Mouse (Mus musculus) small intestine, adult 2 months (tissue): Measurements from ENCODE around the gene Chsy1. TPM values are rescaled to one million over a fixed set of nuclear protein-coding genes. Genes with fewer than 3 reads are reported as not detected.
"Not testable (repeated sequence)": the region's sequence is repeated elsewhere in the genome, so short reads cannot be mapped to it uniquely, and the experiment has no call there.

Experiments
- H3K27ac ChIP-seq: fragments of 200-500 bp; 2 replicates; pipeline ENCODE4 v1.5.1; 2012; ENCODE audit warnings: low read depth, low read length, control low read depth, inconsistent platforms; ENCODE audit not compliant: insufficient read depth
- H3K27me3 ChIP-seq: fragments of 200-500 bp; 2 replicates; pipeline ENCODE4 v1.6.1; 2012; ENCODE audit warnings: mild to moderate bottlenecking, moderate library complexity, low read length, inconsistent platforms; ENCODE audit not compliant: control insufficient read depth, insufficient read depth
- H3K36me3 ChIP-seq: fragments of 200-500 bp; 2 replicates; pipeline ENCODE4 v1.6.1; 2012; ENCODE audit warnings: mild to moderate bottlenecking, low read length, control low read depth, inconsistent platforms; ENCODE audit not compliant: control insufficient read depth, insufficient read depth
- H3K4me1 ChIP-seq: fragments of 200-500 bp; 2 replicates; pipeline ENCODE4 v1.6.1; 2012; ENCODE audit warnings: low read length, inconsistent platforms, mixed read lengths; ENCODE audit not compliant: control insufficient read depth, insufficient read depth, insufficient read length
- H3K4me3 ChIP-seq: fragments of 200-500 bp; 2 replicates; pipeline ENCODE4 v1.5.1; 2012; ENCODE audit warnings: low read depth, mild to moderate bottlenecking, control low read depth, inconsistent platforms, low read length, moderate library complexity
- CTCF ChIP-seq: fragments of 200-500 bp; IDR thresholded peaks from 2 replicates; pipeline ENCODE4 v1.5.1; 2012; ENCODE audit warnings: low read depth, mild to moderate bottlenecking, control low read depth, inconsistent platforms, low read length, moderate library complexity, mixed read lengths; ENCODE audit not compliant: insufficient replicate concordance, insufficient read length; ENCODE audit errors: extremely low read depth
- POLR2A ChIP-seq: fragments of 200-500 bp; IDR thresholded peaks from 2 replicates; pipeline ENCODE4 v1.6.1; 2012; ENCODE audit warnings: low read depth, mild to moderate bottlenecking, control low read depth, inconsistent platforms, low read length, moderate library complexity
- WGBS: fragments of 180-500 bp; shearing (Covaris S2); methylation state at CpG from one replicate; pipeline ENCODE4 v1.1.7; 2018; 5-methylcytosine and 5-hydroxymethylcytosine counted together
- polyA plus RNA-seq: library from polyadenylated mRNA; depleted of rRNA; stranded (reverse); fragments of >200 nt; gene quantifications from 2 replicates; pipeline ENCODE4 v1.2.3, GENCODE M21; 2012

Gene Chsy1
- polyA plus RNA-seq, 1 experiment: 1.4 TPM

GRCm38 (mm10) chr7:66182075-66182715, 72.9 kb downstream of the Chsy1 start:
- Histone ChIP-seq H3K27ac (no peak overlapping the region), H3K4me1 (no peaks in the 10 kb centered on the region), H3K36me3 (no peaks in the 10 kb centered on the region), H3K27me3 (no peaks in the 10 kb centered on the region), H3K4me3 (no peak overlapping the region)
- 85% methylated on average over 7 of the region's 7 CpGs for WGBS
- TF ChIP-seq POLR2A (no peak), CTCF (no peak)

DNA sequence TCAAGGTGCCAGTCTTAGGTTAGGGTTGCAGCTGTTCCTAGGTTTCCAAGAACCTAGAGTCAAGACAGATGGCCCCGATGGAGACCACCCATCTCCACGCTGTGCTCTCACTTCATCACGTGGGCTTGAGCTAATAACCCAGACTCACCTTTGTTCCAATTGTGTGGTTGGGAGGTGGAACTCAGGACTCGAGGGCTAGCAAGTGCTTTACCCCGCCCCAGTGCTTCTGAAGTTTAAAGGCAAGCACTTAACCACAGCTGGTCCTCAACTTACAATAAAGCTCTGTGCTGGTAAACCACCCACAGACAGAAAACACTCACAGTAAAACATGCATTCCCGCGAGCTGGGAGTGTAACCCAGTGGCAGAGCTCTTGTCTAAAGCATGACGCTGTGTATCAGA, 74.1 kb downstream of the Chsy1 start:
- Histone ChIP-seq H3K4me1 (no peaks in the 10 kb centered on the region), H3K27ac (no peak overlapping the region), H3K27me3 (no peaks in the 10 kb centered on the region), H3K4me3 (no peak overlapping the region), H3K36me3 (no peaks in the 10 kb centered on the region)
- TF ChIP-seq CTCF (no peak), POLR2A (no peak)
- 55% methylated on average over 8 of the region's 8 CpGs for WGBS

GRCm38 (mm10) chr7:66184026-66184425, 74.7 kb downstream of the Chsy1 start:
- H3K27me3 ChIP-seq: no peaks in the 10 kb centered on the region
- TF ChIP-seq CTCF (no peak), POLR2A (no peak)
- peak overlapping the region; percentile 26; the same call in 1 of the 2 replicates for H3K27ac ChIP-seq
- H3K36me3 ChIP-seq: no peaks in the 10 kb centered on the region
- H3K4me3 ChIP-seq: no peak overlapping the region
- no peaks in the 10 kb centered on the region for H3K4me1 ChIP-seq
- WGBS: 67% methylated on average over 4 of the region's 4 CpGs

- Histone ChIP-seq H3K27ac (no peak overlapping the region), H3K36me3 (no peaks in the 10 kb centered on the region), H3K27me3 (no peaks in the 10 kb centered on the region), H3K4me3 (no peak overlapping the region), H3K4me1 (no peaks in the 10 kb centered on the region)
- no peak for TF ChIP-seq CTCF
- TF ChIP-seq POLR2A: no peak
- WGBS: 78% methylated on average over 5 of the region's 5 CpGs
These were observed 76.1 kb downstream of the Chsy1 start for GRCm38 (mm10) chr7:66185370-66185769.

DNA sequence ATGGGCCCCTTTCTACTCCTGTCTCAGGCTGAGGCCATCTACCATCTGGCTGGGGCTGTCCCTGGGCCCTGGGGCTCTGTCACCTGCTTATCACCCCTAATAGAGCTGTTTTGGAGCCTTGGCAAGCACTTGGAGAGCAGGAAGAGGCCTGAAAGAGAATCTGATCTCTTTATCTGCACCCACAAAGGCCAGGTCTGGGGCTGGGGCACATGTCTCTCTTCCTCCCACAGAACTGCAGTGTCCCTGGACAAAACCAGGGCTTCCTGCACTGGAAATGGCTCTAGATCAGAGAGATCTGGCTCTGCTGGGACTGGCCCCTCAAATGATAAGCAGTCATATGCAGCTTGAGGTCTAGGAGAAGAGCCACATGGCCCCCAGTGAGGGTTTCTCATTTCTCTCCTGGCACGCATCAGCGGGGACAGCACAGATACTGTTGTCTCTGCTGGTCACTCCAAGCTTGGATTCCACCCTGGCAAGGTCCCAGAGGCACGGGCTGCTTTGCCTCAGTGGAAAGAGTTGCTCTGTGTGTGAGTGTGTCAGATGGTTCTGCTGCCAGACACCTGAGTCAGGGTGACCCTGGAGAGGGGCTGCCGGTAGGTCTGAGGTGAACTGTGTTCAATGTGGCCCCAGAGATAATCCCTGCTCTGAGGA, 78.4 kb downstream of the Chsy1 start:
- WGBS: 87% methylated on average over 4 of the region's 4 CpGs
- Histone ChIP-seq H3K4me1 (no peaks in the 10 kb centered on the region; the same call in 1 of the 2 replicates), H3K36me3 (no peaks in the 10 kb centered on the region), H3K27ac (no peak overlapping the region), H3K27me3 (no peaks in the 10 kb centered on the region), H3K4me3 (no peak overlapping the region)
- no peak for TF ChIP-seq CTCF
- TF ChIP-seq POLR2A: no peak

- not testable (repeated sequence) for H3K27me3 ChIP-seq, H3K27ac ChIP-seq, H3K4me1 ChIP-seq, H3K36me3 ChIP-seq, H3K4me3 ChIP-seq
- 85% methylated on average over 10 of the region's 10 CpGs for whole genome bisulfite sequencing
These were observed 81.1 kb downstream of the Chsy1 start for GRCm38 (mm10) chr7:66190385-66190784.

DNA sequence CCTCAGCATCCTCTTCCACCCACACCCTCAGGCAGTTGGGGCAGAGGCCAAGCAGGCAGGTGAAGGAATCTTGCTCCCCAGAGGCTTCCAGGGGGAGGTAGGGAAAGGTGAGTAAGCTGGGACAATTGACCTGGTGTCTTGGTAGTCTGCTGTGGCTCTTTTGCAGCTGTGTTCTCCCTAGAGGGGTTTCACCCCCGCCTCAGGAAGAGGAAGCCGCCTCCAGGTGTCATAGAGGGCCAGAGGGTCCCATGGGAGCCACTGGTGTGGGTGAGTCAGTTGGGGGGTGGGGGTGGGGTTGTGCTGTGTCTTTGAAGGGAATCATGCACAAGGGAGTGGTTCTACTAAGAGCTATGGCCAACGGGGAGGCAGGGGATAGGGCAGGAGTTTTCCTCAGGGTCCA, 85.2 kb downstream of the Chsy1 start:
- Histone ChIP-seq H3K27ac (no peak overlapping the region), H3K36me3 (no peaks in the 10 kb centered on the region), H3K4me3 (no peak overlapping the region), H3K4me1 (peaks cover 9% of the 10 kb centered on the region; the same call in 1 of the 2 replicates), H3K27me3 (no peaks in the 10 kb centered on the region)
- no peak for TF ChIP-seq CTCF
- TF ChIP-seq POLR2A: no peak
- 75% methylated on average over 3 of the region's 3 CpGs for WGBS

- Histone ChIP-seq H3K4me3 (no peak overlapping the region), H3K36me3 (no peaks in the 10 kb centered on the region), H3K27ac (no peak overlapping the region), H3K27me3 (no peaks in the 10 kb centered on the region), H3K4me1 (peaks cover 11% of the 10 kb centered on the region; the same call in 1 of the 2 replicates)
- TF ChIP-seq CTCF: no peak
- TF ChIP-seq POLR2A: no peak
- 91% methylated on average over 1 of the region's 1 CpGs for WGBS
These were observed 86.6 kb downstream of the Chsy1 start for GRCm38 (mm10) chr7:66195881-66196280.
